ENCODE assay signal across 9 mouse cellular contexts in the genomic region with DNA sequence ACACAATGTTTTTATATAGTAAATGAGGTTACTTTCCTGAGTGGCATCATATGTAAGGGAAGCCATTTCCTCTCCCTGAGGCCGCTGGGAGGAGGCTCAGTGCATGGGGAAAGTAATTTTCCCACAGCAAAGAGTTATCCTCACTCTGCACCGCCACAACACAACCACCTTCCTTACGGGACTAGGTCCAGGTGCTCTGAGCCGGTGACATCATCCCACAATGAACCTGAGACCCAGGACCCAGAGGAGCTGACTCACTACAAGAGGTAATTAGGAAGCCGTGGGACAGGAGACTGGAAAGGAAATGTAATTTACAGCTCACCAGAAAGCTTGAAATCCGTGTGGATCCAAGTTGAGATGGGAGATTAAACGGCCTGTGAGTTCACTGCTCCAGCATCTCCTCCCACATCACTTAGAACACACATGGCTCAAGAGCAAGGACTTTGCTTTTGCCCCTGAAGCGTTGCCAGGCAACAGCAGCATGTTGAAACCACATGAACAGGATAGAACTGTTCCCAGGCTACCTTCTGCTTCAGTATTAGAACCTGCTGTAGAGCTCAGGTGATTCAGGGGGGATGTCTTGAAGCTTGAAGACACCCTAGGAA.
DNase-seq lines count a peak whose midpoint lies in the region; ATAC-seq lines count a peak whose summit lies in the region.
"Had no signal": no experiment of that assay in that cellular context is flagged by ENCODE, and none has a peak within 500 bp of the region (broad histone marks: within the 10 kb centered on the region; RNA-seq: fewer than 3 reads in every experiment).

No protein-coding gene starts in this region.

- ATAC-seq in frontal cortex, adult (ENCODE audit: low TSS enrichment), result no peak

- peak; percentile 19 for DNase-seq in heart, postnatal 4 days
- no peak for DNase-seq in heart, adult 8-10 months (ENCODE audit: low spot score)
- DNase-seq in ovary, adult 18-20 months (ENCODE audit: low spot score), result peak; percentile 10
- no peak for DNase-seq in ovary, postnatal 14 days (ENCODE audit: low spot score)
- DNase-seq in kidney, adult 9 months, result peak; percentile 54
- no peak for DNase-seq in Muller cell, postnatal 12 days (ENCODE audit: inconsistent ontology term)
- DNase-seq: right cerebral cortex, postnatal 14 days; thymus, adult 18-20 months had no signal

Comparison
In these comparisons a context has a peak if more than half of its experiments do, and no peak if none do; other contexts are left out.
1. DNase-seq: peak in heart, postnatal 4 days (single experiment), ovary, adult 18-20 months (single experiment) and kidney, adult 9 months (single experiment); none in heart, adult 8-10 months (single experiment), ovary, postnatal 14 days (single experiment) and Muller cell, postnatal 12 days (single experiment).